Mouse (Mus musculus) liver, adult 2 months (tissue): ENCODE measurements around the gene Gm6370.

ENCODE experiments used
- CTCF ChIP-seq: fragments of 200-500 bp; IDR thresholded peaks from 2 replicates; pipeline ENCODE4 v1.5.1; 2011; ENCODE audit warnings: low read depth, low read length, control low read depth
- POLR2A ChIP-seq: fragments of 200-500 bp; IDR thresholded peaks from 2 replicates; pipeline ENCODE4 v1.6.1; 2011; ENCODE audit warnings: low read length, control low read depth; ENCODE audit not compliant: insufficient read depth; ENCODE audit errors: extremely low read depth

DNA sequence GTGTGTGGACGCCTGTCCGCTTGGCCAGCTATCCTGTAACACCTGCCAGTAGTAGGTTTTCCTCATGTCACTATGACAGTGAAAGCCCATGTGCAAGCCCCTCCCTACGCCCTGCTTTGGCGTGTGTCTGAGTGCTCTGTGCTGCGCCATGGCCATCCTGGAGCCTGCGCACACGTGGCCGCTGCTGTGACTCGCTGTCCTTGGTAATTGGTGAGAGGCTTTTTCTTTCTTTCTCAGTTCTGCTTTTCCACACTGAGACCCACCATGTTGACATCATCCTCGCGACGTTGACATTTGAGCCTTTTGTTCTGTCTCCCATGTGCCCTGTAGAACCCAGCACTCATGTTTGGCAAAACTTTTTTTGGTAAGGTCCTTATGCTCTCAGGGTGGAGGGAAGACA lies 19.3 kb upstream of the Gm6370 start:
- TF ChIP-seq CTCF (no peak), POLR2A (no peak)
